Mouse (Mus musculus) limb, embryonic 14.5 days (tissue): Measurements from ENCODE around the gene Wdtc1. TPM values are rescaled to one million over a fixed set of nuclear protein-coding genes. Genes with fewer than 3 reads are reported as not detected.

Experiments
- ATAC-seq: fragments of 200-750 bp; cut with Nextera tagmentation; 2 replicates; pipeline ENCODE4 v1.8.0; 2017; ENCODE audit warnings: low read depth, moderate number of reproducible peaks, moderate TSS enrichment; ENCODE audit not compliant: low FRiP score
- DNase-seq: peaks from one replicate; pipeline ENCODE4 v3.0.0-alpha.2; 2015; ENCODE audit warnings: low spot score
- H3K27ac ChIP-seq: fragments of 300-500 bp; sonication (generic); replicated peaks from 2 replicates; pipeline ENCODE4 v1.5.1; 2014; ENCODE audit warnings: low read depth, mild to moderate bottlenecking, low read length, moderate library complexity, mixed read lengths
- H3K27me3 ChIP-seq: fragments of 300-500 bp; sonication (generic); 2 replicates; pipeline ENCODE4 v1.6.1; 2014; ENCODE audit warnings: low read length, mixed read lengths; ENCODE audit not compliant: control insufficient read depth, insufficient read depth
- H3K36me3 ChIP-seq: fragments of 300-500 bp; sonication (generic); 2 replicates; pipeline ENCODE4 v1.6.1; 2014; ENCODE audit warnings: mild to moderate bottlenecking, low read length, moderate library complexity, mixed read lengths; ENCODE audit not compliant: control insufficient read depth, insufficient read depth
- H3K4me1 ChIP-seq: fragments of 300-500 bp; sonication (generic); 2 replicates; pipeline ENCODE4 v1.6.1; 2014; ENCODE audit warnings: antibody characterized with exemption, low read length, mixed read lengths; ENCODE audit not compliant: control insufficient read depth, insufficient read depth
- H3K4me2 ChIP-seq: fragments of 300-500 bp; sonication (generic); replicated peaks from 2 replicates; pipeline ENCODE4 v1.6.1; 2014; ENCODE audit warnings: low read depth, mild to moderate bottlenecking, low read length, moderate library complexity; ENCODE audit not compliant: severe bottlenecking
- H3K4me3 ChIP-seq: fragments of 300-500 bp; sonication (generic); replicated peaks from 2 replicates; pipeline ENCODE4 v1.5.1; 2014; ENCODE audit warnings: low read length
- H3K9ac ChIP-seq: fragments of 300-500 bp; sonication (generic); 2 replicates; pipeline ENCODE4 v1.6.1; 2014; ENCODE audit warnings: mild to moderate bottlenecking, low read depth, low read length, moderate library complexity; ENCODE audit not compliant: severe bottlenecking
- H3K9me3 ChIP-seq: fragments of 300-500 bp; sonication (generic); 2 replicates; pipeline ENCODE4 v1.6.1; 2016; ENCODE audit warnings: low read length; ENCODE audit not compliant: control insufficient read depth
- POLR2A ChIP-seq: fragments of 200-500 bp; IDR thresholded peaks from 2 replicates; pipeline ENCODE4 v1.8.0; 2012; ENCODE audit warnings: inconsistent platforms, mild to moderate bottlenecking, moderate library complexity, borderline replicate concordance; ENCODE audit not compliant: insufficient read depth, insufficient read length; ENCODE audit errors: extremely low read depth
- WGBS: fragments of 180-500 bp; shearing (Covaris S2); extraction: QIAGEN DNeasy Blood & Tissue Kit; methylation state at CpG from one replicate; pipeline ENCODE4 v1.1.7; 2014; 5-methylcytosine and 5-hydroxymethylcytosine counted together
- polyA plus RNA-seq, 2 experiments: library from polyadenylated mRNA; depleted of rRNA in 1 of 2; stranded (reverse) in 1 of 2; unstranded in 1 of 2; fragments of >200 nt; fragmentation: Nextera tagmentation in 1 of 2; extraction: Ambion mirVana in 1 of 2; gene quantifications; 2 replicates each; pipeline versions ENCODE4 v1.2.1 to v1.2.3; 2012 to 2014

The Wdtc1 gene
- polyA plus RNA-seq, 2 experiments: 17.6 to 27.8 TPM

- ATAC-seq (no peak), DNase-seq (no peak)
- WGBS: 61% methylated on average over 8 of the region's 8 CpGs
- Histone ChIP-seq H3K4me1 (peaks cover 39% of the 10 kb centered on the region), H3K27me3 (no peaks in the 10 kb centered on the region), H3K9me3 (no peaks in the 10 kb centered on the region), H3K4me3 (no peak overlapping the region), H3K36me3 (peaks cover 12% of the 10 kb centered on the region; the same call in 1 of the 2 replicates), H3K9ac (no peak overlapping the region), H3K4me2 (no peak overlapping the region), H3K27ac (peak overlapping the region; percentile 19; the same call in 1 of the 2 replicates)
- no peak for TF ChIP-seq POLR2A
Observed at GRCm38 (mm10) chr4:133381141-133381540, 27.9 kb upstream of the Wdtc1 start.

DNA sequence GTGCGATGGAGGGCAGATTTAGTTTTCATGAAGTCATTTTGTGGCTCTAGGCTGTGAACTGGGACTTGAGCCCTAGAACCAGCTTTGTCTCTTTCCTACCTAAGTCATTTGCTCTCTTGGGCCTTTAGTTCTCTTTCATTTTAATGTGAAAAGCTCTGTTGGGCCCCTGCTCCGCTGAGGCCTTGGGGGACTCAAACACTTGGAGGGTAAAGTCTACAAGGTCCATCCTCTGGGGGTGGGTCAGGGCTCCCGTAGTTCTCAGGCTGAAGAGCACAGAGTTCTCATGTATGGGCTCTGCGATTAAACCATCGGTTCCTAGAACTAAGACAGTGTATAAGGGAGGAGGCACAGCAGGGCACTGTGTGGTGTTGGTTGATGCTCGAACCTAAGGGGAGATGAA, 27.3 kb upstream of the Wdtc1 start:
- no peak for DNase-seq
- WGBS: 70% methylated on average over 6 of the region's 6 CpGs
- TF ChIP-seq POLR2A: no peak
- Histone ChIP-seq H3K27me3 (no peaks in the 10 kb centered on the region), H3K9me3 (no peaks in the 10 kb centered on the region), H3K4me2 (no peak overlapping the region), H3K4me3 (no peak overlapping the region), H3K9ac (no peak overlapping the region), H3K36me3 (peaks cover 12% of the 10 kb centered on the region; the same call in 1 of the 2 replicates), H3K27ac (no peak overlapping the region), H3K4me1 (peaks cover 39% of the 10 kb centered on the region)
- ATAC-seq: no peak

GRCm38 (mm10) chr4:133379861-133380260, 26.6 kb upstream of the Wdtc1 start:
- no peak overlapping the region for H3K4me2 ChIP-seq
- 44% methylated on average over 3 of the region's 3 CpGs for WGBS
- H3K36me3 ChIP-seq: peaks cover 14% of the 10 kb centered on the region
- H3K9ac ChIP-seq: no peak overlapping the region
- H3K4me3 ChIP-seq: no peak overlapping the region
- H3K27ac ChIP-seq: no peak overlapping the region; the same call in 1 of the 2 replicates
- H3K27me3 ChIP-seq: no peaks in the 10 kb centered on the region
- no peak for ATAC-seq
- TF ChIP-seq POLR2A: no peak
- H3K9me3 ChIP-seq: no peaks in the 10 kb centered on the region
- no peak for DNase-seq
- H3K4me1 ChIP-seq: peaks cover 39% of the 10 kb centered on the region

GRCm38 (mm10) chr4:133379046-133379347, 25.7 kb upstream of the Wdtc1 start:
- Histone ChIP-seq H3K4me2 (no peak overlapping the region), H3K27me3 (no peaks in the 10 kb centered on the region), H3K9me3 (no peaks in the 10 kb centered on the region), H3K36me3 (peaks cover 15% of the 10 kb centered on the region), H3K9ac (no peak overlapping the region), H3K4me1 (peaks cover 41% of the 10 kb centered on the region), H3K4me3 (no peak overlapping the region), H3K27ac (peak overlapping the region; percentile 67)
- 47% methylated on average over 5 of the region's 5 CpGs for WGBS
- ATAC-seq: no peak
- no peak for DNase-seq
- TF ChIP-seq POLR2A: no peak

DNA sequence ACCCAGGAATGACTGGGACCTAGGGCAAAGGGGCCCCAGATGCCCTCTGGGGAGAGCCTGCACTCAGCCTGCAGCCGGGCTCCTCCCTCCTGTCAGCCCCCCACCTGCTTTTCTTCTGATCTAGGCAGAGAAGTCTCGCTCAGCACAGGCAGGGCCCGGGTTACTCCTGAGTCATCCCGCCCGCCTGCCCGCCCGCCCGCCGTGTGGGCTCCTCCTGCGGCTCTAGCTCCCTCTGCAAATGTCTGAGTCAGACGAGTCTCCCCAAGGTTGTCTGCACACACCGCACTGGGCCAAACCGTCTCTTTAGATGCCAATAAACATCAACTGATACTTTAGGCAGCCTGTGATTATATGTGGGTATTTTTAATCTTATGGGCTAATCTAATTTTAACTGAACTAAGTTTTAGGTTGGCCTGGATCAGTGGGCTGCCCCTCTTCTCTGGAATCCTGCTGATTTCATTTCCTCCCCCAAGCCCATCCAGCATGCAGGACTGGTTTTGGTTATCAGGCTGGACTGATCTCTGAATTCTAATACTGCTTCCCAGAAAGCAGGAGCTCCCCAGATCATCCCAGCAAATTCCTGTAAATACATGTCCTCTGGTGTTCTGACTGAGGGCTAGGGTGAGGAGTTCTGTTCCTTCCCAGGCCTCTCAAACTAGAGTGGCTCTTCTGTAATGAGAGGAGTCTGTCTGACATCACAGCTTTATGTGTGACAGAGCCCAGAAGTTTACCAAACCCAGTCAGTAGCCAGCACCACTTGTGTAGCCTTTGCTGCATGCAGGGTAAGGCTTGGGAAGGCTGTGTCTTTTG, 25.2 kb upstream of the Wdtc1 start:
- ATAC-seq (peak; percentile 66), DNase-seq (peak; percentile 43)
- Histone ChIP-seq H3K9me3 (no peaks in the 10 kb centered on the region), H3K4me3 (no peak overlapping the region), H3K27ac (peak overlapping the region; percentile 67), H3K4me1 (peaks cover 45% of the 10 kb centered on the region), H3K36me3 (peaks cover 15% of the 10 kb centered on the region), H3K4me2 (peak overlapping the region; percentile 13), H3K9ac (peak overlapping the region; percentile 18; the same call in 1 of the 2 replicates), H3K27me3 (no peaks in the 10 kb centered on the region)
- 12% methylated on average over 13 of the region's 13 CpGs for WGBS
- no peak for TF ChIP-seq POLR2A
